Mouse (Mus musculus): ENCODE measurements around the gene Zfp654. TPM values are rescaled to one million over a fixed set of nuclear protein-coding genes. Genes with fewer than 3 reads are reported as not detected.

The Zfp654 gene
- polyA plus RNA-seq (2012; ENCODE audit: insufficient read depth, insufficient read length, missing spikeins), result 4.7 and 6.2 TPM in 2 replicates

DNA sequence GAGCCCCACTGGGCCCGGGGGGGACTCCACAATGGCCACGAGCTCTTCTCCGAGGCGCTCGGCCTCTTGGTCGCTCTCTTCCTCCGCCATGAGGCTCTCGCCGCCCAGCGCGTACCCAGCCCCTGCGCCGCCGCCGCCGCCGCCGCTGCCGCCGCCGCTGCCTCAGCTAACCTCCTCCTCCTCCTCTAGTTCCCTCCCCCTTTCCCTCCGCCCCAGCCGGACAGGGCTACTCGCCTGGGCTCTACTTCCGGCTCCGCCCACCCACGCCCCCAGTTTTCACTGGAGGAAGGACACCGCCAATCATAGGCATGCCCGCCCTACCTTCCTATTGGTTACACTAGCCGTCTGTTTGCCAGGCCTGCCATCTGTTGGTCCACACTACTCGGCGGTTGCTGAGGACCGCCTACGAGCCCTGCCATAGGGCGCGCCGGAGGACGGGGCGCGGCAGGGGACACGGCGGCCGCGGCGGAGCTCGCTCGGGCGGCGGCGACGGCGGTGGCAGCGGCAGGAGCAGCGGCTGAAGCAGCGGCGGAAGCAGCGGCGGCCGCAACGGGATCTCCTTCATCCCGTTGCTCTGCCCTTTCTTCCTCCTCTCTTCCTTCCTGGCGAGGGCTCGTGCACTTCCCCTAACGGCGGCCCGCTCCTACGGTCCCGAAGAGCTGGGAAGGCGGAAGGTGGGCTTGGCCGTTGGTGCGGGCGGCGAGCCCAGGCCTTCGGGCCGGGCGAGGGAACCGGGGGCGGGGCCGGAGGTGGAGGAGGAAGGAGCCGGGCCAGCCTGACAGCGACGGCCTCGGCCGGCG, at the start of gene Zfp654, which contains the start of gene Cggbp1:
Gene Zfp654 (minus strand): TSS at position 90 of the 800 bp plus-strand sequence.
Gene Cggbp1 (plus strand): TSS at position 434 of the 800 bp plus-strand sequence.
- Histone ChIP-seq H3K4me3 (ENCODE audit: insufficient read depth, low read depth, low read length) (peak within 1 kb of the TSS; percentile 83), H3K27ac (replicated peaks; ENCODE audit: low read depth, low read length) (peak within 1 kb of the TSS; percentile 88), H3K4me1 (ENCODE audit: control insufficient read depth, insufficient read depth, insufficient read length, low read length) (peaks cover 2% of the 10 kb centered on the region; the same call in 1 of the 2 replicates)

GRCm38 (mm10) chr16:64899084-64899483, 47.6 kb upstream of the Zfp654 start:
- H3K4me3 ChIP-seq (ENCODE audit: insufficient read depth, low read depth, low read length), result no peak overlapping the region

GRCm38 (mm10) chr16:64889496-64889895, 38.0 kb upstream of the Zfp654 start:
- Histone ChIP-seq H3K27ac (replicated peaks; ENCODE audit: low read depth, low read length) (no peak overlapping the region), H3K4me1 (ENCODE audit: control insufficient read depth, insufficient read depth, insufficient read length, low read length) (no peaks in the 10 kb centered on the region), H3K4me3 (ENCODE audit: insufficient read depth, low read depth, low read length) (no peak overlapping the region)

More at GRCm38 (mm10) chr16:64899084-64899483, 47.6 kb upstream of the Zfp654 start:
- H3K4me1 ChIP-seq (ENCODE audit: control insufficient read depth, insufficient read depth, insufficient read length, low read length), result no peaks in the 10 kb centered on the region
- H3K27ac ChIP-seq (replicated peaks; ENCODE audit: low read depth, low read length), result no peak overlapping the region

GRCm38 (mm10) chr16:64885547-64885946, 34.1 kb upstream of the Zfp654 start:
- H3K4me1 ChIP-seq (ENCODE audit: control insufficient read depth, insufficient read depth, insufficient read length, low read length), result no peaks in the 10 kb centered on the region
- no peak overlapping the region for H3K4me3 ChIP-seq (ENCODE audit: insufficient read depth, low read depth, low read length)
- no peak overlapping the region for H3K27ac ChIP-seq (replicated peaks; ENCODE audit: low read depth, low read length)

GRCm38 (mm10) chr16:64885142-64885541, 33.7 kb upstream of the Zfp654 start:
- H3K27ac ChIP-seq (replicated peaks; ENCODE audit: low read depth, low read length), result no peak overlapping the region
- no peak overlapping the region for H3K4me3 ChIP-seq (ENCODE audit: insufficient read depth, low read depth, low read length)

DNA sequence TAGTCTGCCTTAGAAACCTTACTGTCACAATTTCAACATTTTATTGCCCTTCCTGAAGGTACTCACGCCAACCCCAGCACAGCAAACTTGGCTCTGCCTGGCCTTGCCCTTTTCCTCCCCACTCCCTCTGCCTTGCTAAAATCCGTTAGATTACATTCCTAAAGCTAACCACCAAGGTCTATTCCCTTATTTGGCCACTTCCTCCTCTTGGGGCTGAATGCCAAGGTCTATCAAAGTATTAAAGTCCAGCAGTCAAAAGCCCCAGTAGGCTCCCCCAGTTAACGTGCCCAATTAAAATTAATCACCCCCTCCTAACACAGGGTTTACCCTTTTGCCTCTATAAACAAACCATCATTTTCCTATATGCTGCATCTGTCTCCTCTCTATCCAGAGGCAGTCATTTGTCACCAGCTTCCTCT, 33.0 kb upstream of the Zfp654 start:
- Histone ChIP-seq H3K27ac (replicated peaks; ENCODE audit: low read depth, low read length) (no peak overlapping the region), H3K4me1 (ENCODE audit: control insufficient read depth, insufficient read depth, insufficient read length, low read length) (no peaks in the 10 kb centered on the region), H3K4me3 (ENCODE audit: insufficient read depth, low read depth, low read length) (no peak overlapping the region)

More at GRCm38 (mm10) chr16:64885142-64885541, 33.7 kb upstream of the Zfp654 start:
- no peaks in the 10 kb centered on the region for H3K4me1 ChIP-seq (ENCODE audit: control insufficient read depth, insufficient read depth, insufficient read length, low read length)

GRCm38 (mm10) chr16:64883896-64884295, 32.4 kb upstream of the Zfp654 start:
- Histone ChIP-seq H3K4me1 (ENCODE audit: control insufficient read depth, insufficient read depth, insufficient read length, low read length) (no peaks in the 10 kb centered on the region), H3K4me3 (ENCODE audit: insufficient read depth, low read depth, low read length) (no peak overlapping the region), H3K27ac (replicated peaks; ENCODE audit: low read depth, low read length) (no peak overlapping the region)

- H3K27ac ChIP-seq (replicated peaks; ENCODE audit: low read depth, low read length), result no peak overlapping the region
- H3K4me1 ChIP-seq (ENCODE audit: control insufficient read depth, insufficient read depth, insufficient read length, low read length), result no peaks in the 10 kb centered on the region
- no peak overlapping the region for H3K4me3 ChIP-seq (ENCODE audit: insufficient read depth, low read depth, low read length)
Observed at GRCm38 (mm10) chr16:64881442-64881841, 30.0 kb upstream of the Zfp654 start.

DNA sequence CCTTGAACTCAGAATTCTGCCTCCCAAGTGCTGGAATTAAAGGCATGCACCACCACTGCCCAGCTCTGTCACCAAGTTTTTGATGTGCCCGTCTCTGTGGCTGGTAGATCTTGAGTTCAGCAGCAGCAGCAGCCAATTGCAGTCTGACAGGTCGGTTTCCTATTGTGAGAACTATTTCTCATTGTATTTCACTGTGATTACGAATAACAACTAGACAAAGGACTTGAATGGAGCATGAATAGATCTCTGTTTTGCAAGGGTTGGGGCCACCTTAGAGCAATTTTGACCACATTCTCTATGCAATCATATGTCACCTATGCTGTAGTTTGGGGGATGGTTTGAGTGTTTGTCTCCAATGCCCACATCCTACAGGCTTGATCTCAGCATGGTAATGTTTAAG, 29.5 kb upstream of the Zfp654 start:
- Histone ChIP-seq H3K4me3 (ENCODE audit: insufficient read depth, low read depth, low read length) (no peak overlapping the region), H3K27ac (replicated peaks; ENCODE audit: low read depth, low read length) (no peak overlapping the region), H3K4me1 (ENCODE audit: control insufficient read depth, insufficient read depth, insufficient read length, low read length) (no peaks in the 10 kb centered on the region)

- Histone ChIP-seq H3K27ac (replicated peaks; ENCODE audit: low read depth, low read length) (no peak overlapping the region), H3K4me3 (ENCODE audit: insufficient read depth, low read depth, low read length) (no peak overlapping the region), H3K4me1 (ENCODE audit: control insufficient read depth, insufficient read depth, insufficient read length, low read length) (no peaks in the 10 kb centered on the region)
Observed at GRCm38 (mm10) chr16:64879735-64880134, 28.3 kb upstream of the Zfp654 start.

DNA sequence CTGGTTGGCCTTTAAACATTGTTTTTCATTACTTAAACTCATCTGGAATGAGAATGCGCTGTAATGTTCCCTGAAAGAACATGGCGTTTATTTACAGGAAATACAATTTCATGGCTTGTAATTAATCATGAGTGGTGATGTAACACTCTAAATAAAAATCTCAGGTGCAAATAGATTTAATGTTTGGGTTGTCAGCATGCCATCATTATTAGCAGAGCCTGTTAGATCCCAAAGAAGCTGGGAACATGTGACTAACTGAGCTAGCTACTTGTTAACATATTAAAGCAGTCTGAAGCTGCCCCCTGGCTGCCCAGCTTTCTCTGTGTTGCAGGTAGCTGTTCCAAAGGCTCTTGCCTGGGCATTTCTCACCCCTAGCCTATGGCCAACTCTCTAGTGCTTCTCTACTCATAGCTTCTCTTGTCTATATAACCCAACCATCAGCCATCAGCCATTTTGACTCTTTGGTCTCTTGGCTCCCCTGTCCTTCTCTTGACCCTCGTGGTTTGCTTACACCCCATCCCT, 27.2 kb upstream of the Zfp654 start:
- Histone ChIP-seq H3K4me3 (ENCODE audit: insufficient read depth, low read depth, low read length) (no peak overlapping the region), H3K27ac (replicated peaks; ENCODE audit: low read depth, low read length) (no peak overlapping the region), H3K4me1 (ENCODE audit: control insufficient read depth, insufficient read depth, insufficient read length, low read length) (no peaks in the 10 kb centered on the region)

DNA sequence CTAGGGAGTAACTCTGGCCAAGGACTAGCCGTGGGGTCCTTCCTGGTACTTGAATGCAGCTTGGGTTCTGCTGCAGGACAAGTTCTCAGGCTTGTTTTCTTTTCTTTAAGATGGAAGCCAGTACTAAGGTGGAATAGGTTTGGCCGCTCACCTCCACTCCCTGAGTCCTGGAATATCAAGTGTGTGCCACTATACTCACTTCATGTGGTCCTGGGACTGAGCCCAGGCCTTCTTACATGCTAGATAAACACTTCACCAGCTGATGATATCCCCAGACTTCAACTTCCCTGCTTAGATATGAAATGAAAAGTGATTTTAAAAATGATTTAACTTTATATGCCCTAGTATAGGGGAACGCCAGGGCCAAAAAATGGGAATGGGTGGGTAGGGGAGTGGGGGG, 25.9 kb upstream of the Zfp654 start:
- Histone ChIP-seq H3K4me3 (ENCODE audit: insufficient read depth, low read depth, low read length) (no peak overlapping the region), H3K27ac (replicated peaks; ENCODE audit: low read depth, low read length) (no peak overlapping the region), H3K4me1 (ENCODE audit: control insufficient read depth, insufficient read depth, insufficient read length, low read length) (no peaks in the 10 kb centered on the region)

- H3K4me3 ChIP-seq (ENCODE audit: insufficient read depth, low read depth, low read length), result no peak overlapping the region
- H3K4me1 ChIP-seq (ENCODE audit: control insufficient read depth, insufficient read depth, insufficient read length, low read length), result no peaks in the 10 kb centered on the region
- H3K27ac ChIP-seq (replicated peaks; ENCODE audit: low read depth, low read length), result no peak overlapping the region
Observed at GRCm38 (mm10) chr16:64876631-64877265, 25.3 kb upstream of the Zfp654 start.

DNA sequence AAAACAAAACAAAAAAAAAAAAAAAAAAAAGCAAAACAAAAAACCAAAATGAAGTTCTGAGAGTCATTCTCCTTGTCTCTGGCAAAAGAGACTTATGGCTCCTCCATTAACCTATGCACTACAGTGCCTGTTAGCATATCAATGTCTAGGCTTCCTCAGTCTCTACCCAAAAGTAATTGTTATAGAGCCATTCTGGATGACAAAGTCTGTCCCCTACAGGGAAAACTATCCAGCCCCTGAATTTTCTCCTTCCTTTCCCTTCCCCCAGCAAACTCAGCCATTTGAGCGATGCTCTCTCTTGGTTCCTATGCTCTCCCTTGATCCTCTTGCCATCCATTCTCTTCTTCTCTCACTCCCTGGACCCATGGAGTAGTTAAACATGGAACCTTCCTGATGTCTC, 24.4 kb upstream of the Zfp654 start:
- Histone ChIP-seq H3K4me3 (ENCODE audit: insufficient read depth, low read depth, low read length) (no peak overlapping the region), H3K27ac (replicated peaks; ENCODE audit: low read depth, low read length) (no peak overlapping the region)

GRCm38 (mm10) chr16:64875384-64875783, 23.9 kb upstream of the Zfp654 start:
- Histone ChIP-seq H3K27ac (replicated peaks; ENCODE audit: low read depth, low read length) (no peak overlapping the region), H3K4me1 (ENCODE audit: control insufficient read depth, insufficient read depth, insufficient read length, low read length) (no peaks in the 10 kb centered on the region), H3K4me3 (ENCODE audit: insufficient read depth, low read depth, low read length) (no peak overlapping the region)

More for the DNA sequence above, 24.4 kb upstream of the Zfp654 start:
- H3K4me1 ChIP-seq (ENCODE audit: control insufficient read depth, insufficient read depth, insufficient read length, low read length), result no peaks in the 10 kb centered on the region
